Mouse (Mus musculus) left cerebral cortex, postnatal 4 days (tissue): ENCODE results near the gene Gpr63. TPM values are rescaled to one million over a fixed set of nuclear protein-coding genes. Genes with fewer than 3 reads are reported as not detected.
"Not testable (repeated sequence)": the region's sequence is repeated elsewhere in the genome, so short reads cannot be mapped to it uniquely, and the experiment has no call there.

Experiments
- DNase-seq: peaks from one replicate; pipeline ENCODE4 v3.0.0-alpha.2; 2022
- intact Hi-C: fragments of 180-260 bp; cut with DNase I; formaldehyde crosslinking; loops from one replicate; pipeline ENCODE4 v1.15.1; 2025
- total RNA-seq, 2 experiments: library from RNA; stranded (reverse); gene quantifications; 2 replicates each; pipeline ENCODE4 v1.2.3; 2021

Gene Gpr63
- total RNA-seq, 2 experiments from 2014 or later = 23.6 to 25.7 TPM

DNA sequence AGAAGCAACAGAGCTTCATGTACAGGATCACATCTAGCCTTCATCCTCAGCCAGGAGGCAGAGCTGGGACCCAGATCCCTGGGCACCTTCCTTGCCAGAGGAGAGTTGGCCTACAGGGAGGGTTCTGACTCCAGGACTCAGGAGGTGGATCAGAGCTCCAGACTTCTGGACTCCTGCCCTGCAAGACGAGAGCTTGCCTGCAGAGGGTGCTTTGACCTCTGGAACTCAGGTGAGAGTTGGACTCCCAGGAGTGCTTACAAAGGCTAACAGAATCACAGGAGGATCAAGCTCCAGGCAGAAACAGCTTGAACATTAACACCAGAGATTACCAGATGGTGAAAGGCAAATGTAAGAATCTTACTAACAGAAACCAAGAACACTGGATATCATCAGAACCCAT, 89.3 kb downstream of the Gpr63 start:
- DNase-seq, intact Hi-C loops: not testable (repeated sequence)

Other genes with a start within 250 kb of the Gpr63 start
- gene Klhl32, start 115.3 kb upstream of the Gpr63 start, total RNA-seq = 10 to 100 TPM; 21.3 to 23.8 TPM
- gene Ndufaf4, start 68.3 kb upstream of the Gpr63 start, total RNA-seq = 10 to 100 TPM; 33.1 to 34.5 TPM